Mouse (Mus musculus) heart, adult 2 months (tissue): ENCODE data around the gene Sapcd1. TPM values are rescaled to one million over a fixed set of nuclear protein-coding genes. Genes with fewer than 3 reads are reported as not detected.

ENCODE experiments used
- DNase-seq, 2 experiments: peaks; one replicate each; pipeline ENCODE4 v3.0.0; 2021
- H3K27ac ChIP-seq: fragments of 200-600 bp; 2 replicates; pipeline ENCODE4 v1.8.1; 2022
- H3K27me3 ChIP-seq: fragments of 200-500 bp; 2 replicates; pipeline ENCODE4 v1.6.1; 2012; ENCODE audit warnings: mild to moderate bottlenecking, low read length, inconsistent platforms, mixed read lengths; ENCODE audit not compliant: control insufficient read depth, insufficient read depth
- H3K36me3 ChIP-seq: fragments of 200-500 bp; 2 replicates; pipeline ENCODE4 v1.6.1; 2012; ENCODE audit warnings: low read length, inconsistent platforms; ENCODE audit not compliant: control insufficient read depth, insufficient read depth
- H3K4me1 ChIP-seq: fragments of 200-500 bp; 2 replicates; pipeline ENCODE4 v1.6.1; 2011; ENCODE audit warnings: low read length; ENCODE audit not compliant: control insufficient read depth, insufficient read depth
- H3K4me3 ChIP-seq: fragments of 200-600 bp; 2 replicates; pipeline ENCODE4 v1.8.1; 2022
- H3K79me2 ChIP-seq: fragments of 200-500 bp; replicated peaks from 2 replicates; pipeline ENCODE4 v1.6.1; 2012; ENCODE audit warnings: mild to moderate bottlenecking, inconsistent platforms, low read length, moderate library complexity, mixed read lengths; ENCODE audit not compliant: control insufficient read depth, insufficient read depth
- H3K9ac ChIP-seq: fragments of 200-500 bp; 2 replicates; pipeline ENCODE4 v1.6.1; 2012; ENCODE audit warnings: low read depth, mild to moderate bottlenecking, control low read depth, inconsistent platforms, low read length, mixed read lengths
- CTCF ChIP-seq: fragments of 200-600 bp; IDR thresholded peaks from 2 replicates; pipeline ENCODE4 v1.8.1; 2022; ENCODE audit warnings: antibody characterized with exemption, mild to moderate bottlenecking, moderate library complexity
- EP300 ChIP-seq: fragments of 200-500 bp; IDR thresholded peaks from 2 replicates; pipeline ENCODE4 v1.6.1; 2011; ENCODE audit warnings: low read depth, low read length, control low read depth; ENCODE audit not compliant: insufficient read depth
- POLR2A ChIP-seq: fragments of 200-500 bp; IDR thresholded peaks from 2 replicates; pipeline ENCODE4 v1.6.1; 2011; ENCODE audit warnings: mild to moderate bottlenecking, low read depth, low read length, control low read depth; ENCODE audit not compliant: insufficient read depth
- WGBS: fragments of 180-500 bp; shearing (Covaris S2); methylation state at CpG from one replicate; pipeline ENCODE4 v1.1.7; 2018; 5-methylcytosine and 5-hydroxymethylcytosine counted together
- intact Hi-C: fragments of 180-260 bp; cut with DNase I; formaldehyde crosslinking; loops from one replicate; pipeline ENCODE4 v1.15.1; 2025
- polyA plus RNA-seq: library from polyadenylated mRNA; depleted of rRNA; stranded (reverse); fragments of >200 nt; gene quantifications from 2 replicates; pipeline ENCODE4 v1.2.3, GENCODE M21; 2012
- total RNA-seq, 2 experiments: library from RNA; stranded (reverse); gene quantifications; 2 replicates each; pipeline ENCODE4 v1.2.3; 2021

The Sapcd1 gene
- total and polyA plus RNA-seq, 3 experiments, result 0.20 TPM; not detected in 2

GRCm38 (mm10) chr17:35050126-35050750 lies 22.4 kb upstream of the Sapcd1 start:
- DNase-seq, result peak; percentile 87 to 89
- WGBS, result under 1% methylated on average over 27 of the region's 27 CpGs
- peak overlapping the region; percentile 90 for H3K9ac ChIP-seq
- H3K4me3 ChIP-seq, result peak overlapping the region; percentile 82
- no peaks in the 10 kb centered on the region for H3K79me2 ChIP-seq
- no peaks in the 10 kb centered on the region for H3K27me3 ChIP-seq
- H3K36me3 ChIP-seq, result peaks cover 5% of the 10 kb centered on the region; the same call in 1 of the 2 replicates
- intact Hi-C loops, result no loop called here
- H3K4me1 ChIP-seq, result peaks cover 13% of the 10 kb centered on the region
- peak overlapping the region; percentile 99 for H3K27ac ChIP-seq
- peak; percentile 94 for TF ChIP-seq POLR2A
- no peak for TF ChIP-seq CTCF

- H3K9ac ChIP-seq, result peak within 1 kb of the TSS; percentile 90
- peaks cover 16% of the 10 kb centered on the region for H3K4me1 ChIP-seq
These were observed 21.8 kb upstream of the Sapcd1 start, which contains the start of gene Clic1 for GRCm38 (mm10) chr17:35049561-35050016. Gene Clic1, plus strand, starts transcription at chr17:35049966.

DNA sequence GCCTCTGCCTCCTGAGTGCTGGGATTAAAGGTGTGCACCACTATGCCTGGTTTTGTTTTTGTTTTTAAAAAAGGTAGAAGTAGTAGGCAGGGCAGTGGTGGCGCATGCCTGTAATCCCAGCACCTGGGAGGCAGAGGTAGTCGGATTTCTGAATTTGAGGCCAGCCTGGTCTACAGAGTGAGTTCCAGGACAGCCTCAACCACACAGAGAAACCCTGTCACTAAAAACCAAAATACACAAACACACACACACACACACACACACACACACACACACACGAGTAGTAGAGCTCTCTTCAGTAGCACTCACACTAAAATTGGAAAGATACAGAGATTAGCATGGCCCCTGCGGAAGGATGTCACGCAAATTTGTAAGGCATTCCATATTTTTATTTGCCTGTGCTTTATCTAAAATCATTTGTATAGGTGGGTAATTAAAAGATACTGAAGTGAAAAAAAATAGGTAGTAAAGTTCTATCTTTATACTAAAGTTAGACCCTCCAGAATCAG lies 21.2 kb upstream of the Sapcd1 start:
- intact Hi-C loops, result no loop called here
- 47% methylated on average over 5 of the region's 5 CpGs for WGBS
- no peaks in the 10 kb centered on the region for H3K79me2 ChIP-seq
- H3K9ac ChIP-seq, result no peak overlapping the region
- peaks cover 16% of the 10 kb centered on the region for H3K4me1 ChIP-seq
- DNase-seq, result no peak
- no peak overlapping the region for H3K4me3 ChIP-seq
- no peaks in the 10 kb centered on the region for H3K27me3 ChIP-seq
- H3K36me3 ChIP-seq, result peaks cover 2% of the 10 kb centered on the region; the same call in 1 of the 2 replicates
- TF ChIP-seq CTCF, result no peak
- no peak for TF ChIP-seq EP300
- TF ChIP-seq POLR2A, result no peak
- H3K27ac ChIP-seq, result peak overlapping the region; percentile 99

More at GRCm38 (mm10) chr17:35049561-35050016, 21.8 kb upstream of the Sapcd1 start, which contains the start of gene Clic1:
- TF ChIP-seq CTCF (peak; percentile 36), EP300 (no peak), POLR2A (peak; percentile 75)
- no peaks in the 10 kb centered on the region for H3K27me3 ChIP-seq
- peak within 1 kb of the TSS; percentile 82 for H3K4me3 ChIP-seq
- WGBS, result under 1% methylated on average over 11 of the region's 11 CpGs
- DNase-seq, result peak; percentile 70 to 78
- no peaks in the 10 kb centered on the region for H3K79me2 ChIP-seq
- intact Hi-C loops, result no loop called here
- peak within 1 kb of the TSS; percentile 99 for H3K27ac ChIP-seq
- peaks cover 2% of the 10 kb centered on the region; the same call in 1 of the 2 replicates for H3K36me3 ChIP-seq

DNA sequence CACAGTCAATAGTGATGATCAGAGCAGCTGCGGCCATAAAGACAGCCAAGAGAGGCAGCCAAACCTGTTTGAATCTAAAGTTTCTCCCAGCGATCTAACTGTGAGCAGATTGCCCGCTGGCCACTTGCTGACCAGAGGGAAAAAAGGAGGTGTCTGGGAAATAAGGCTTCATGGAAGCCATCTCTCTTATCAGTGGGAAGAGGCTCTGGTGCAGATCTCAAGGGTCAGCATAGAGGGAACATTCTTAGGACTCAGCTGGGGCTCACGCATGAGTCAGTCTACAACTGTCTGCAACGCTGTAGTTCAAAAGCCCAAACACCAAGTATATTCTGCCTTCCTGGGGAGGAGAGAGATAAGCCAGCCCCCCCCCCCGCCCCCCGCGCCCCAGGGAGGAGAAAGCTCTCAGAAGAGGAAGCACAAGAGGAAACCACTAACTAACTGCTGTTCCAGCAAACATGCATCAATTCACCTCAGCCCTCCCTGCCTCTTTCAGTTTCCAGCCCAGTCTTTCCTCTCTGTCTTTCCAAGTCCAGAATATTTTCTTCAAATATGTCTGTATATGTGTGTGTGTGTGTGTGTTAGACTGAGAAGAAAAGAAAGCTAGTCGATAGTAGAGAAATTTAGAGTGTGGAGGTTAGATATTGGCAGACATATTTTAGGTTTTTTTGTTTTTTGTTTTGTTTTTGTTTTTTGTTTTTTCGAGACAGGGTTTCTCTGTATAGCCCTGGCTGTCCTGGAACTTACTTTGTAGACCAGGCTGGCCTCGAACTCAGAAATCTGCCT lies 20.5 kb upstream of the Sapcd1 start:
- Histone ChIP-seq H3K79me2 (no peaks in the 10 kb centered on the region), H3K4me3 (no peak overlapping the region), H3K4me1 (peaks cover 16% of the 10 kb centered on the region), H3K9ac (peak overlapping the region; percentile 39; the same call in 1 of the 2 replicates), H3K27me3 (no peaks in the 10 kb centered on the region), H3K36me3 (peaks cover 1% of the 10 kb centered on the region; the same call in 1 of the 2 replicates), H3K27ac (peak overlapping the region; percentile 85)
- intact Hi-C loops, result no loop called here
- 15% methylated on average over 11 of the region's 11 CpGs for WGBS
- TF ChIP-seq EP300 (0 out of 2 replicates have a peak, but pooled peaks have one; percentile 12), CTCF (no peak), POLR2A (peak; percentile 65)
- peak; percentile 42 to 46 for DNase-seq

DNA sequence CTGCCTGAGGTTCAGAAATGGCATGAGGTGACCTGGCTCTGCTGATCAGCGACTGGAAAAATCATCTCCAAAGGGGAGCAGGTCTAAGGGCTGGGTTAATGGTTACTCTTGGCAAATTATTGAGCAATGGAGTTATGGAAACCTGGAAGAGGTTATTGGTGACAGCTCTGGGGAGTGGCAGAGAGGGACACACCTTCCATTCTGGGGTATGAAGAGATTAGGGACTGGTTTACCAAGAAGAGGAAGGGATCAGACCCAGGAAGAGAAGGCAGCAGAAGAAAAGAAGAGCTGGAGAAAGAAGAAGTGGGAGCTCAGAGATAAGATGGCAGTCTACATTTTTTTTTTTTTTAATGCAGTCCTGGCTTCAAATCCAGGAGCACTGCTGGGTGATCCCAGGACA lies 19.9 kb upstream of the Sapcd1 start:
- DNase-seq, result no peak
- Histone ChIP-seq H3K27ac (peak overlapping the region; percentile 85), H3K36me3 (no peaks in the 10 kb centered on the region), H3K9ac (peak overlapping the region; percentile 39; the same call in 1 of the 2 replicates), H3K79me2 (no peaks in the 10 kb centered on the region), H3K4me1 (peaks cover 14% of the 10 kb centered on the region), H3K4me3 (no peak overlapping the region), H3K27me3 (no peaks in the 10 kb centered on the region)
- WGBS, result 37% methylated on average over 1 of the region's 1 CpGs
- intact Hi-C loops, result loop anchor here (2.0 kb wide), 1 partner anchor 25 kb away; no protein-coding TSS in a partner anchor
- TF ChIP-seq EP300 (no peak), POLR2A (no peak), CTCF (no peak)
